Mouse (Mus musculus) small intestine, adult 2 months (tissue): Measurements from ENCODE around the gene Gpx1. TPM values are rescaled to one million over a fixed set of nuclear protein-coding genes. Genes with fewer than 3 reads are reported as not detected.

Experiments
- H3K27ac ChIP-seq: fragments of 200-500 bp; 2 replicates; pipeline ENCODE4 v1.5.1; 2012; ENCODE audit warnings: low read depth, low read length, control low read depth, inconsistent platforms; ENCODE audit not compliant: insufficient read depth
- H3K27me3 ChIP-seq: fragments of 200-500 bp; 2 replicates; pipeline ENCODE4 v1.6.1; 2012; ENCODE audit warnings: mild to moderate bottlenecking, moderate library complexity, low read length, inconsistent platforms; ENCODE audit not compliant: control insufficient read depth, insufficient read depth
- H3K36me3 ChIP-seq: fragments of 200-500 bp; 2 replicates; pipeline ENCODE4 v1.6.1; 2012; ENCODE audit warnings: mild to moderate bottlenecking, low read length, control low read depth, inconsistent platforms; ENCODE audit not compliant: control insufficient read depth, insufficient read depth
- H3K4me1 ChIP-seq: fragments of 200-500 bp; 2 replicates; pipeline ENCODE4 v1.6.1; 2012; ENCODE audit warnings: low read length, inconsistent platforms, mixed read lengths; ENCODE audit not compliant: control insufficient read depth, insufficient read depth, insufficient read length
- H3K4me3 ChIP-seq: fragments of 200-500 bp; 2 replicates; pipeline ENCODE4 v1.5.1; 2012; ENCODE audit warnings: low read depth, mild to moderate bottlenecking, control low read depth, inconsistent platforms, low read length, moderate library complexity
- CTCF ChIP-seq: fragments of 200-500 bp; IDR thresholded peaks from 2 replicates; pipeline ENCODE4 v1.5.1; 2012; ENCODE audit warnings: low read depth, mild to moderate bottlenecking, control low read depth, inconsistent platforms, low read length, moderate library complexity, mixed read lengths; ENCODE audit not compliant: insufficient replicate concordance, insufficient read length; ENCODE audit errors: extremely low read depth
- POLR2A ChIP-seq: fragments of 200-500 bp; IDR thresholded peaks from 2 replicates; pipeline ENCODE4 v1.6.1; 2012; ENCODE audit warnings: low read depth, mild to moderate bottlenecking, control low read depth, inconsistent platforms, low read length, moderate library complexity
- WGBS: fragments of 180-500 bp; shearing (Covaris S2); methylation state at CpG from one replicate; pipeline ENCODE4 v1.1.7; 2018; 5-methylcytosine and 5-hydroxymethylcytosine counted together
- polyA plus RNA-seq: library from polyadenylated mRNA; depleted of rRNA; stranded (reverse); fragments of >200 nt; gene quantifications from 2 replicates; pipeline ENCODE4 v1.2.3, GENCODE M21; 2012

Gpx1 gene
- polyA plus RNA-seq, 1 experiment = 1,021 TPM

DNA sequence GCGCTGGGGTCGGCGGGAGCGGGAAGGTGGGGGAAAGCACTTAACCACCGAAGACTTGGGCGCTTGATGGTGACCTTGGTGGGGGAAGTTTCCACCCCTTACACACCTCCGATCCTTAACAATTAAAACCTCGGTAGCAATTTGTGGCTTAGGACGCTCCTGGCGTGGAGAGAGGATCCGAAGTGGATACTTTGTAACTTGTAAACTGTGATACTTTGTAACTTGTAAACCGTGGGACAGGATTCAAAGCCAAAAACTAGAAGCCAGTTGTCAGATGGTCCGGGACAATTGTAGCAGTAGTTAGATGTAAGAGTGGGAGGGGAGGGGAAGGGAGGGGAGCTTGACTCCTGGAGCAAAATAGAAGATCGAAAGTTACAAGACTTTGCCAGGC lies 9.6 kb downstream of the Gpx1 start:
- Histone ChIP-seq H3K36me3 (peaks cover 28% of the 10 kb centered on the region), H3K27me3 (no peaks in the 10 kb centered on the region), H3K4me3 (peak overlapping the region; percentile 69), H3K27ac (peak overlapping the region; percentile 79; the same call in 1 of the 2 replicates), H3K4me1 (peaks cover 8% of the 10 kb centered on the region; the same call in 1 of the 2 replicates)
- under 1% methylated on average over 14 of the region's 14 CpGs for WGBS
- no peak for TF ChIP-seq POLR2A
- TF ChIP-seq CTCF = no peak

- no peaks in the 10 kb centered on the region for H3K27me3 ChIP-seq
- H3K36me3 ChIP-seq = peaks cover 42% of the 10 kb centered on the region
- no peak for TF ChIP-seq POLR2A
- no peak for TF ChIP-seq CTCF
- H3K4me3 ChIP-seq = no peak overlapping the region
- 87% methylated on average over 4 of the region's 4 CpGs for WGBS
- no peak overlapping the region for H3K27ac ChIP-seq
- peaks cover 5% of the 10 kb centered on the region; the same call in 1 of the 2 replicates for H3K4me1 ChIP-seq
Observed at GRCm38 (mm10) chr9:108349727-108350126, 11.0 kb downstream of the Gpx1 start.

DNA sequence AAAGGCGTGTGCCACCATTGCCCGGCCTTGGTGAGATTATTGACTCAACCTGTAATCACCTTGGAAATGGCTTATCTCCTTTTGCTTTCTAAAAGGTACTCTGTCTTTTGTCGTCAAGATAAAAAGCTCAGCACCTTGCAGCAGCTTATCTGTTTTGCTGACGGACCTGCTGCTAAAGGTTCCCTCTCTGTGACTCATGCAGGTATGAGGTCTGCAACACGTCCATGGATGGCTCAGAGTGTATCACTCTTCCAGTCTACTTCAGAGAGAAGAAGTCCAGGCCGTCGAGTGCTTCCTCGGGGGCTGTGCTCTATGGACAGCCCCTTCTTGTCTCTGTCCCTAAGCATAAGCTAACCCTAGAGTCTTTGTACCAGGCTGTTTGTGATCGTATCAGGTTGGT lies 39.5 kb downstream of the Gpx1 start:
- peaks cover 5% of the 10 kb centered on the region; the same call in 1 of the 2 replicates for H3K4me1 ChIP-seq
- WGBS = 33% methylated on average over 9 of the region's 9 CpGs
- H3K4me3 ChIP-seq = no peak overlapping the region
- no peaks in the 10 kb centered on the region for H3K27me3 ChIP-seq
- TF ChIP-seq POLR2A (no peak), CTCF (no peak)
- peak overlapping the region; percentile 31; the same call in 1 of the 2 replicates for H3K27ac ChIP-seq
- peaks cover 76% of the 10 kb centered on the region for H3K36me3 ChIP-seq

GRCm38 (mm10) chr9:108378736-108379135 lies 40.0 kb downstream of the Gpx1 start:
- Histone ChIP-seq H3K4me3 (no peak overlapping the region), H3K36me3 (peaks cover 74% of the 10 kb centered on the region), H3K27me3 (no peaks in the 10 kb centered on the region), H3K4me1 (peaks cover 5% of the 10 kb centered on the region; the same call in 1 of the 2 replicates), H3K27ac (peak overlapping the region; percentile 31; the same call in 1 of the 2 replicates)
- 39% methylated on average over 5 of the region's 5 CpGs for WGBS
- TF ChIP-seq POLR2A (no peak), CTCF (no peak)

- Histone ChIP-seq H3K4me3 (no peak overlapping the region), H3K27ac (no peak overlapping the region), H3K4me1 (peaks cover 5% of the 10 kb centered on the region; the same call in 1 of the 2 replicates), H3K27me3 (no peaks in the 10 kb centered on the region), H3K36me3 (peaks cover 74% of the 10 kb centered on the region)
- TF ChIP-seq POLR2A = no peak
- TF ChIP-seq CTCF = no peak
- 81% methylated on average over 4 of the region's 4 CpGs for WGBS
Observed at GRCm38 (mm10) chr9:108379294-108379693, 40.6 kb downstream of the Gpx1 start.

GRCm38 (mm10) chr9:108381382-108381781 lies 42.7 kb downstream of the Gpx1 start:
- Histone ChIP-seq H3K27me3 (no peaks in the 10 kb centered on the region), H3K4me3 (no peak overlapping the region), H3K4me1 (peaks cover 5% of the 10 kb centered on the region; the same call in 1 of the 2 replicates), H3K36me3 (peaks cover 71% of the 10 kb centered on the region), H3K27ac (no peak overlapping the region)
- 97% methylated on average over 9 of the region's 9 CpGs for WGBS
- no peak for TF ChIP-seq CTCF
- TF ChIP-seq POLR2A = no peak

DNA sequence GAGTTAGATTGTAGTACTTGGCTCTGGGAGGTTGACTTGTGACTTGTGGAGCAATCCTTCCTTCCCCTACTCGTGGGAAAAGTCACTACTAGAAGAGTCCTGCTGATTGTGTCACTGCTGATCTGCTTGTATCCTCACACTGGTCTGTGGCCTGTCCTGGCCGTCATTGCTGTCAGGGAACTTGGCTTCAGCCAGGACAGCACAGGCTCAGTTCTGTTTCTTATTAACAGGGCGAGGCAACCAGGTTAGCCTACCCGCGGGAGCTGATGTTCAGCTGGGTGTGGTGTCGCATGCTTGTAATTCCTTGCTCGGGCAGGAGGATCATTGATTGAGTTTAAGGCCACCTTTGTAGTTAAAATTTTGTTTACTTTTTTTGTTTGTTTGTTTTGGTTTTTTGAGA lies 46.3 kb downstream of the Gpx1 start:
- H3K4me3 ChIP-seq = no peak overlapping the region
- no peaks in the 10 kb centered on the region for H3K27me3 ChIP-seq
- WGBS = 54% methylated on average over 7 of the region's 7 CpGs
- peaks cover 77% of the 10 kb centered on the region for H3K36me3 ChIP-seq
- no peak overlapping the region for H3K27ac ChIP-seq
- TF ChIP-seq CTCF (no peak), POLR2A (no peak)
- no peaks in the 10 kb centered on the region for H3K4me1 ChIP-seq
